Mouse (Mus musculus) urinary bladder, postnatal 14 days (tissue): ENCODE results near the gene Fam69b.

Experiments
- DNase-seq: peaks from one replicate; pipeline ENCODE4 v3.0.0; 2021; ENCODE audit warnings: low spot score

Gene Fam69b

GRCm38 (mm10) chr2:26627921-26628739, at the start of gene Fam69b:
Gene Fam69b (plus strand): TSS chr2:26628457.
- DNase-seq = peak; percentile 74

GRCm38 (mm10) chr2:26579714-26580113, 48.5 kb upstream of the Fam69b start, which contains the start of gene Egfl7:
Gene Egfl7 (plus strand): TSS chr2:26580014.
- DNase-seq = no peak

- DNase-seq = no peak
Observed at GRCm38 (mm10) chr2:26580751-26581150, 47.5 kb upstream of the Fam69b start.

GRCm38 (mm10) chr2:26582203-26582602, 46.1 kb upstream of the Fam69b start:
- DNase-seq = no peak

- DNase-seq = no peak
Observed at GRCm38 (mm10) chr2:26582741-26583140, 45.5 kb upstream of the Fam69b start.

- no peak for DNase-seq
Observed at GRCm38 (mm10) chr2:26583640-26584039, 44.6 kb upstream of the Fam69b start.

- DNase-seq = no peak
Observed at GRCm38 (mm10) chr2:26585713-26586112, 42.5 kb upstream of the Fam69b start.

GRCm38 (mm10) chr2:26586294-26587043, 41.8 kb upstream of the Fam69b start, which contains the start of gene Gm20532:
Gene Gm20532 (plus strand): TSS chr2:26586639.
- peak; percentile 62 for DNase-seq

- DNase-seq = no peak
Observed at GRCm38 (mm10) chr2:26587044-26587405, 41.2 kb upstream of the Fam69b start.

- DNase-seq = no peak
Observed at GRCm38 (mm10) chr2:26588573-26588972, 39.7 kb upstream of the Fam69b start.

GRCm38 (mm10) chr2:26589284-26589683, 39.0 kb upstream of the Fam69b start:
- DNase-seq = no peak

- DNase-seq = no peak
Observed at GRCm38 (mm10) chr2:26590282-26590681, 38.0 kb upstream of the Fam69b start.

GRCm38 (mm10) chr2:26590962-26591361, 37.3 kb upstream of the Fam69b start:
- DNase-seq = no peak

- DNase-seq = no peak
Observed at GRCm38 (mm10) chr2:26591416-26591815, 36.8 kb upstream of the Fam69b start.

GRCm38 (mm10) chr2:26593211-26594021, 34.8 kb upstream of the Fam69b start:
- DNase-seq = no peak

GRCm38 (mm10) chr2:26594022-26594346, 34.3 kb upstream of the Fam69b start:
- DNase-seq = peak; percentile 54

GRCm38 (mm10) chr2:26594461-26594933, 33.8 kb upstream of the Fam69b start:
- DNase-seq = no peak

GRCm38 (mm10) chr2:26594934-26595724, 33.1 kb upstream of the Fam69b start:
- DNase-seq = no peak

GRCm38 (mm10) chr2:26595725-26596435, 32.4 kb upstream of the Fam69b start:
- DNase-seq = no peak

GRCm38 (mm10) chr2:26596898-26597297, 31.4 kb upstream of the Fam69b start:
- DNase-seq = no peak

GRCm38 (mm10) chr2:26597810-26598209, 30.4 kb upstream of the Fam69b start:
- DNase-seq = no peak
